Mouse (Mus musculus) E14TG2a.4 (cell line): Measurements from ENCODE around the gene Bglap.

Source experiments
- H3K27me3 ChIP-seq: 2 replicates; pipeline ENCODE4 v1.6.1; 2014; ENCODE audit warnings: low read length, control low read depth; ENCODE audit not compliant: insufficient read depth
- H3K36me3 ChIP-seq: 2 replicates; pipeline ENCODE4 v1.6.1; 2014; ENCODE audit warnings: low read length, control low read depth; ENCODE audit not compliant: insufficient read depth
- H3K4me1 ChIP-seq: replicated peaks from 2 replicates; pipeline ENCODE4 v1.6.1; 2014; ENCODE audit warnings: low read depth, low read length, control low read depth
- H3K4me3 ChIP-seq: replicated peaks from 2 replicates; pipeline ENCODE4 v1.5.1; 2014; ENCODE audit warnings: mild to moderate bottlenecking, low read length
- H3K9me3 ChIP-seq: 2 replicates; pipeline ENCODE4 v1.6.1; 2014; ENCODE audit warnings: low read length, control low read depth
- CTCF ChIP-seq: conservative IDR thresholded peaks from 2 replicates; pipeline ENCODE4 v1.5.1; 2014; ENCODE audit warnings: low read length
- NANOG ChIP-seq: IDR thresholded peaks from 2 replicates; pipeline ENCODE4 v1.6.1; 2014; ENCODE audit warnings: borderline replicate concordance, low read length, mixed read lengths
- POU5F1 ChIP-seq: IDR thresholded peaks from 2 replicates; pipeline ENCODE4 v1.6.1; 2014; ENCODE audit warnings: low read length, borderline replicate concordance

Gene Bglap

DNA sequence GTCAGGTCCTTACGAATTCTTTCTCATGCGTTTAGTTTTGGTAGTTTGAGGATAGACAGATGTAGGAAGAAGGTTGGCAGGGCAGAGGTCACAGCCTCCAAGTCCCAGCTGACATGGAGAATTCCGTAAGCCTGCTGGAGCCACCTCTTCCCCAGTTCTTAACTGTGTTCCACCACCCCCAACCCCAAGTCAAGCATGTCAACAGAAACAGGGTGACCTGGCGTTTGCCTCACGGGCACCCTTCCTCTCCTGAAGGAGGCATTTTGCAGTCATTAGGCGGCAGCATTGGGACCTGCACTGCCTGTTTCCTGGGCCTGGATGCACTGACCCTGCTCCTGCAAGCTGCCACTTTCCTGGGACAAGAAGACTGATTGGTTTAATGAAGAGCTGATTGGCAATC is 33.8 kb upstream of the Bglap start:
- TF ChIP-seq CTCF: no peak
- TF ChIP-seq NANOG: no peak
- TF ChIP-seq POU5F1: no peak
- Histone ChIP-seq H3K4me1 (peaks cover 72% of the 10 kb centered on the region), H3K9me3 (no peaks in the 10 kb centered on the region), H3K27me3 (no peaks in the 10 kb centered on the region), H3K4me3 (no peak overlapping the region), H3K36me3 (peaks cover 87% of the 10 kb centered on the region)

DNA sequence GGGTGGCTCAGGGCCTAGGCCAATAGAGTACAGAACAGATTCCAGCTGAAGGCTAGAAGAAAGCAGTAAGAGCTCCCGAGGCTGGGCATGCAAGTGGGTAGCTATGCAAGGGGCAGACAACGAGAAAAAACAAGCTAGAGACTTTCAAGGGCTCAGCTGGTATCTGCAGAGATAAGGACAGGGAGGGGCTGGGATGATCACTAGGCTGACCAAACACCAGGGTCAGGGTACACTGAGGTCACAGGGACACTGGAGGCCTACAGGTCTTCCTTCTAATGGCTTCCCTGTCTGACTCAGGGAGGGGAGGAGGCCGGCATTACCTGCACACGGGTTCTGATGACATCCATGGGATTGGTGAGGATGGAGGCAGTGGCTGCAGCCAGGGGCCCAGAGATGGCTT is 31.4 kb upstream of the Bglap start:
- H3K27me3 ChIP-seq: no peaks in the 10 kb centered on the region
- no peaks in the 10 kb centered on the region for H3K9me3 ChIP-seq
- H3K4me3 ChIP-seq: no peak overlapping the region
- peaks cover 94% of the 10 kb centered on the region for H3K36me3 ChIP-seq
- peaks cover 62% of the 10 kb centered on the region for H3K4me1 ChIP-seq
- TF ChIP-seq POU5F1: no peak
- TF ChIP-seq CTCF: no peak
- TF ChIP-seq NANOG: no peak

DNA sequence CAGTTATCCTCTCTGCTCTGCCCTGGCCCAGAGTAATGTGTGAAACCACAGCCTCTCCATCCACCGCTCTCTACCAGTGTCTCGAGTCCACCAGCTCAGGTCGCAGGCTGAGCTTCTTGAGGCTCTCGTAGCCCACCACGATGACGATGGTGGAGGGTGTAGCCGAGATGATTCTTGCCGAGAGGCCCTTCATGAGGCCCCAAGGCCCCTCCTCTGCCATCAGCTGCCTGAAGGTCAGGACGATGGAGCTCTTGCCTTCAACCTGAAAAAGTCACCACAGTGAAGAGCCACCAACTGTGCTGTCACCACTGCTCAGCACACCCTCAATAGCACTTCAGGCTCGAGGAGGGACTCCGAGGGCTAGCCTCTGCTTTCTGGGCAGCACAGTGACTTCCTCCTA is 28.4 kb upstream of the Bglap start:
- H3K9me3 ChIP-seq: no peaks in the 10 kb centered on the region
- no peaks in the 10 kb centered on the region for H3K27me3 ChIP-seq
- H3K4me3 ChIP-seq: no peak overlapping the region
- TF ChIP-seq CTCF (no peak), NANOG (no peak), POU5F1 (no peak)
- peaks cover 76% of the 10 kb centered on the region for H3K36me3 ChIP-seq
- H3K4me1 ChIP-seq: peaks cover 63% of the 10 kb centered on the region

GRCm38 (mm10) chr3:88411681-88412080 is 27.4 kb upstream of the Bglap start:
- Histone ChIP-seq H3K4me1 (peaks cover 71% of the 10 kb centered on the region), H3K4me3 (no peak overlapping the region), H3K36me3 (peaks cover 72% of the 10 kb centered on the region), H3K27me3 (no peaks in the 10 kb centered on the region), H3K9me3 (no peaks in the 10 kb centered on the region)
- TF ChIP-seq CTCF: no peak
- TF ChIP-seq POU5F1: no peak
- no peak for TF ChIP-seq NANOG

- Histone ChIP-seq H3K4me1 (peaks cover 71% of the 10 kb centered on the region), H3K36me3 (peaks cover 67% of the 10 kb centered on the region), H3K27me3 (no peaks in the 10 kb centered on the region), H3K4me3 (peak overlapping the region; percentile 86), H3K9me3 (no peaks in the 10 kb centered on the region)
- TF ChIP-seq POU5F1 (no peak), CTCF (no peak), NANOG (no peak)
Measured at GRCm38 (mm10) chr3:88410645-88411031, 26.4 kb upstream of the Bglap start.

DNA sequence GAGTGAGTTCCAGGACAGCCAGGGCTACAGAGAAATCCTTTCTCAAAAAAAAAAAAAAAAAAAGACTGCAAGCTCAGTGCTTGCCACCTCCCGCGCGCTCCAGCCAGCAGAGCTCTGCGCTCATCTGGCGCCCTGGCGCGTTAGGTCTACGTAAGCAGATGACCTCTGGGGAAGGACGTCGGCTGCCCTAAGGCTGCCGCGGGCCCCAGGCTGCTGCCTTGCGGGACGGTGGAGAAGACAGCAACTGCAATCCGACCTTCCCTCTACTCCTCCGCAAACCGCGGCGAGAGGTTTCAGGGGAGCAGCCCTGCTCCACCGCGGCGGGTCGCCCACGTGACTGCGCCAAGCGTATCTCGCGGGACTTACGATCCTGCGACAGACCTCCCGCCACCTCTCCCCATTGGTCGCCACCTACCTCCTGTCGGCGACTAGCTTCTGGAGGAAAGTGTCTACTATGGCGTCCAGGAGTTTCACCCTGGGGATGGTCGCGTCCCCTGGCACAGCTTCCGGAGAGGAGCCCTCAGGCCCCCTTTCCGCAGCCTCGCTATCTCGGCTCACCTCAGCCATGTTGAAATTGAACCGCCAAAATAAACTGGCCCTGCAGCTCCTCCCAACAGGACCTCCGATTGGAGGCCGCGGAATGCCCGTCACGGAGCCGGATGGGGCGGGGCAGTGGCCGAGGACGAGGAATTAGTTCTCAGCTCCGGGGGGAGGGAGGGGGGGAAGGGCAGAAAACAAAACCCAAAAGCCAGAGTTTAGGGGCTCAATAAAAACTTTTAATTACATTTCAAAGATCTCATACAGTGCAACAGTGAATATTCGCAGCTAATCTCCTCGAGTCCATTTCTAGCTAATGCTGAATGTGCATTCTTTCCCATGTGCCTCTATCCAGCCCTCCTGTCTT is 25.7 kb upstream of the Bglap start, which contains the start of gene Pmf1:
Gene Pmf1, minus strand, starts transcription at position 591 of the 904 bp plus-strand sequence.
- peaks cover 64% of the 10 kb centered on the region for H3K36me3 ChIP-seq
- no peaks in the 10 kb centered on the region for H3K27me3 ChIP-seq

GRCm38 (mm10) chr3:88408953-88409352 is 24.7 kb upstream of the Bglap start:
- no peaks in the 10 kb centered on the region for H3K27me3 ChIP-seq
- peaks cover 65% of the 10 kb centered on the region for H3K36me3 ChIP-seq
- H3K4me3 ChIP-seq: peak overlapping the region; percentile 86
- peaks cover 57% of the 10 kb centered on the region for H3K4me1 ChIP-seq
- TF ChIP-seq CTCF: no peak
- TF ChIP-seq POU5F1: no peak
- no peak for TF ChIP-seq NANOG
- no peaks in the 10 kb centered on the region for H3K9me3 ChIP-seq

More for the DNA sequence above, 25.7 kb upstream of the Bglap start, which contains the start of gene Pmf1:
- Histone ChIP-seq H3K4me1 (peaks cover 65% of the 10 kb centered on the region), H3K4me3 (peak within 1 kb of the TSS; percentile 86), H3K9me3 (no peaks in the 10 kb centered on the region)
- TF ChIP-seq CTCF (no peak), POU5F1 (no peak), NANOG (no peak)

DNA sequence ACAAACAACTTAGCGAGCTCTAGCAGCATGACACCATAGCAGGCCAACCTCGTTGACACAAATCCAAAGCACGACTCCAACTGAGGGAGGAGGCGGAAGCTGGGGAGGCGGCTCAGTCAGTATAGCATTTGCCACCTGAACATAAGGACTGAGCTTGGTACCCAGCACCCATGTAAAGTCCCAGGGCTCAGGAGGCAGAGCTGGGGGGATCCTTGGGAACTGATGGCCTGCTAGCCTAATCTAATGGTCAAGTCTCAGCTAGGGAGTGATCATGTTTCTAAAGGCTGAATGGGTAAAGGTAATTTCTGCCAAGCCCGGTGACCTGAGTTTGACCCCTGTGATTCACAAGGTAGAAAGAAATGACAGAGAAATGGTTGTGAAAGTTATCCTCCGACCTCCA is 23.3 kb upstream of the Bglap start:
- Histone ChIP-seq H3K4me1 (peaks cover 57% of the 10 kb centered on the region), H3K4me3 (0 out of 2 replicates have a peak overlapping the region, but pooled peaks have one; percentile 13), H3K27me3 (no peaks in the 10 kb centered on the region), H3K36me3 (peaks cover 65% of the 10 kb centered on the region), H3K9me3 (no peaks in the 10 kb centered on the region)
- TF ChIP-seq CTCF (no peak), POU5F1 (no peak)
